Mouse (Mus musculus) CH12.LX (cell line): ENCODE measurements at regions not wholly inside any gene's neighbourhood (a gene's known extent, or its start where the extent isn't known, plus 50 kb on each side); places are given as distances from the start of the nearest gene placed in this dataset.

Experiments
- DNase-seq: peaks from one replicate; pipeline ENCODE4 v3.0.0-alpha.2; 2013; ENCODE audit errors: extremely low read depth
- H3K27ac ChIP-seq: 2 replicates; pipeline ENCODE4 v1.5.1; 2012; ENCODE audit warnings: low read depth, mild to moderate bottlenecking, control low read depth, moderate library complexity; ENCODE audit not compliant: insufficient read depth
- H3K27me3 ChIP-seq: replicated peaks from 2 replicates; pipeline ENCODE3; 2012; ENCODE audit warnings: inconsistent platforms
- H3K36me3 ChIP-seq, 2 experiments: replicated peaks in 1 of 2; 2 replicates each; pipeline versions ENCODE3 to v1.6.1; 2012; ENCODE audit warnings: inconsistent platforms in 1 of 2, low read length in 1 of 2, mild to moderate bottlenecking in 1 of 2, mixed read lengths in 1 of 2, moderate library complexity in 1 of 2; ENCODE audit not compliant: control insufficient read depth in 1 of 2, insufficient read depth in 1 of 2
- H3K4me1 ChIP-seq, 2 experiments: 2 replicates each; pipeline ENCODE4 v1.6.1; 2012; ENCODE audit warnings: inconsistent platforms in 1 of 2, moderate library complexity in 1 of 2; ENCODE audit not compliant: insufficient read depth in 2 of 2, control insufficient read depth in 1 of 2
- H3K4me2 ChIP-seq: 2 replicates; pipeline ENCODE4 v1.6.1; 2012; ENCODE audit warnings: low read depth, mild to moderate bottlenecking, control low read depth; ENCODE audit not compliant: poor library complexity, insufficient read depth, severe bottlenecking
- H3K4me3 ChIP-seq, 3 experiments: fragments of 150-350 bp in 1 of 3; sonication (generic) in 1 of 3; replicated peaks in 1 of 3; 2 replicates each; pipeline versions ENCODE3 to v1.5.1; 2011 to 2012; ENCODE audit warnings: low read depth in 2 of 3, low read length in 2 of 3, mild to moderate bottlenecking in 2 of 3, moderate library complexity in 2 of 3, control low read depth in 1 of 3, improper control_type of control experiment in 1 of 3, inconsistent platforms in 1 of 3, mixed read lengths in 1 of 3; ENCODE audit not compliant: poor library complexity in 1 of 3
- H3K79me2 ChIP-seq: replicated peaks from 2 replicates; pipeline ENCODE4 v1.6.1; 2012; ENCODE audit warnings: mild to moderate bottlenecking, moderate library complexity; ENCODE audit not compliant: control insufficient read depth, poor library complexity, insufficient read depth, severe bottlenecking; ENCODE audit errors: extremely low read depth
- H3K9ac ChIP-seq: 2 replicates; pipeline ENCODE4 v1.6.1; 2012; ENCODE audit warnings: low read depth, mild to moderate bottlenecking, control low read depth, moderate library complexity; ENCODE audit not compliant: insufficient read depth
- H3K9me3 ChIP-seq: replicated peaks from 2 replicates; pipeline ENCODE3; 2012; ENCODE audit warnings: low read length, inconsistent platforms, mixed read lengths
- BHLHE40 ChIP-seq: IDR thresholded peaks from 2 replicates; pipeline ENCODE4 v1.6.1; 2011; ENCODE audit warnings: mild to moderate bottlenecking, low read depth, low read length, improper control_type of control experiment
- CHD1 ChIP-seq: IDR thresholded peaks from 2 replicates; pipeline ENCODE4 v1.6.1; 2012; ENCODE audit warnings: low read depth, low read length, improper control_type of control experiment, inconsistent platforms
- CTCF ChIP-seq, 2 experiments: IDR thresholded peaks in 1 of 2; conservative IDR thresholded peaks in 1 of 2; 2 replicates each; pipeline ENCODE4 v1.5.1; 2011 to 2012; ENCODE audit warnings: low read depth in 2 of 2, low read length in 2 of 2, improper control_type of control experiment in 1 of 2, inconsistent platforms in 1 of 2, mild to moderate bottlenecking in 1 of 2, moderate library complexity in 1 of 2
- ELF1 ChIP-seq: IDR thresholded peaks from 2 replicates; pipeline ENCODE4 v1.6.1; 2014; ENCODE audit warnings: low read depth, mild to moderate bottlenecking, inconsistent platforms, low read length, improper control_type of control experiment
- GABPA ChIP-seq: IDR thresholded peaks from 2 replicates; pipeline ENCODE4 v1.6.1; 2012; ENCODE audit warnings: low read depth, low read length, improper control_type of control experiment, inconsistent platforms; ENCODE audit not compliant: insufficient replicate concordance
- JUN ChIP-seq: IDR thresholded peaks from 2 replicates; pipeline ENCODE4 v1.6.1; 2011; ENCODE audit warnings: low read depth, mild to moderate bottlenecking, low read length, improper control_type of control experiment, moderate library complexity; ENCODE audit not compliant: insufficient read depth
- JUND ChIP-seq: conservative IDR thresholded peaks from 2 replicates; pipeline ENCODE4 v1.6.1; 2011; ENCODE audit warnings: low read depth, low read length, improper control_type of control experiment
- KAT2A ChIP-seq: IDR thresholded peaks from 2 replicates; pipeline ENCODE4 v1.6.1; 2012; ENCODE audit warnings: low read length, improper control_type of control experiment, inconsistent platforms; ENCODE audit not compliant: insufficient replicate concordance
- MAZ ChIP-seq: IDR thresholded peaks from 2 replicates; pipeline ENCODE4 v1.6.1; 2012; ENCODE audit warnings: low read depth, mild to moderate bottlenecking, inconsistent platforms, low read length, improper control_type of control experiment, moderate library complexity
- MYC ChIP-seq: IDR thresholded peaks from 2 replicates; pipeline ENCODE4 v1.6.1; 2011; ENCODE audit warnings: low read depth, mild to moderate bottlenecking, improper control_type of control experiment, low read length
- NRF1 ChIP-seq: IDR thresholded peaks from 2 replicates; pipeline ENCODE4 v1.6.1; 2014; ENCODE audit warnings: low read depth, mild to moderate bottlenecking, inconsistent platforms, low read length, improper control_type of control experiment, moderate library complexity
- PAX5 ChIP-seq: IDR thresholded peaks from 2 replicates; pipeline ENCODE4 v1.6.1; 2012; ENCODE audit warnings: low read length, inconsistent platforms, mixed read lengths
- POLR2A ChIP-seq: IDR thresholded peaks from 2 replicates; pipeline ENCODE4 v1.6.1; 2011; ENCODE audit warnings: low read depth, mild to moderate bottlenecking, improper control_type of control experiment, low read length
- POLR2AphosphoS2 ChIP-seq: IDR thresholded peaks from 2 replicates; pipeline ENCODE4 v1.6.1; 2011; ENCODE audit warnings: low read depth, low read length, improper control_type of control experiment
- RAD21 ChIP-seq: IDR thresholded peaks from 2 replicates; pipeline ENCODE4 v1.6.1; 2011; ENCODE audit warnings: low read depth, mild to moderate bottlenecking, low read length, improper control_type of control experiment, moderate library complexity
- RCOR1 ChIP-seq: conservative IDR thresholded peaks from 2 replicates; pipeline ENCODE4 v1.6.1; 2012; ENCODE audit warnings: low read depth, mild to moderate bottlenecking, inconsistent platforms, low read length, improper control_type of control experiment
- SMC3 ChIP-seq: IDR thresholded peaks from 2 replicates; pipeline ENCODE4 v1.6.1; 2011; ENCODE audit warnings: low read depth, low read length, improper control_type of control experiment
- USF2 ChIP-seq: conservative IDR thresholded peaks from 2 replicates; pipeline ENCODE4 v1.6.1; 2011; ENCODE audit warnings: low read depth, low read length, improper control_type of control experiment
- ZC3H11A ChIP-seq: IDR thresholded peaks from 2 replicates; pipeline ENCODE4 v1.6.1; 2012; ENCODE audit warnings: low read depth, mild to moderate bottlenecking, inconsistent platforms, low read length, improper control_type of control experiment
- dilution Hi-C: fragments of 300-500 bp; cut with MboI; formaldehyde crosslinking; loops from 2 replicates; pipeline ENCODE4 v1.14.3; 2020; ENCODE audit warnings: low sequenced_read_pairs; ENCODE audit not compliant: extremely low pct_unique_long_range_greater_than_20kb, extremely low pct_ligation_motif_present
- in situ Hi-C: fragments of 300-500 bp; cut with MboI; formaldehyde crosslinking; loops from 3 replicates; pipeline ENCODE4 v1.14.3; 2019; ENCODE audit warnings: low sequenced_read_pairs, low pct_ligation_motif_present, low pct_unique_long_range_greater_than_20kb, mixed read lengths

- Histone ChIP-seq H3K79me2 (no peaks in the 10 kb centered on the region), H3K36me3 (no peaks in the 10 kb centered on the region), H3K27ac (no peak overlapping the region), H3K4me2 (no peak overlapping the region), H3K4me1 (no peaks in the 10 kb centered on the region), H3K27me3 (no peaks in the 10 kb centered on the region), H3K9me3 (no peaks in the 10 kb centered on the region), H3K4me3 (no peak overlapping the region), H3K9ac (no peak overlapping the region)
- TF ChIP-seq JUN (no peak), ELF1 (no peak), CHD1 (no peak), SMC3 (no peak), KAT2A (no peak), MAZ (no peak), MYC (no peak), POLR2AphosphoS2 (no peak), PAX5 (no peak), POLR2A (no peak), RCOR1 (no peak), BHLHE40 (no peak), JUND (no peak)
- DNase-seq, result no peak
- in situ Hi-C loops (loop anchor here (10.0 to 25.0 kb wide), 2 partner anchors 195 to 433 kb away; no protein-coding TSS in a partner anchor), dilution Hi-C loops (no loop called here)
Measured at GRCm38 (mm10) chr7:39841988-39842387, 324.4 kb downstream of the Zfp619 start.

GRCm38 (mm10) chr7:39847914-39848782, 330.6 kb downstream of the Zfp619 start:
- peak; percentile 66 for DNase-seq
- in situ Hi-C loops, result loop anchor here (10.0 to 25.0 kb wide), 2 partner anchors 189 to 427 kb away; no protein-coding TSS in a partner anchor

More at GRCm38 (mm10) chr7:39847914-39848782, 330.6 kb downstream of the Zfp619 start:
- Histone ChIP-seq H3K27ac (no peak overlapping the region), H3K36me3 (no peaks in the 10 kb centered on the region), H3K27me3 (no peaks in the 10 kb centered on the region), H3K4me2 (no peak overlapping the region), H3K9ac (no peak overlapping the region), H3K4me3 (no peak overlapping the region), H3K4me1 (peaks cover 0 to 12% of the 10 kb centered on the region in 2 experiments; a peak in 2 of 4 replicates), H3K9me3 (no peaks in the 10 kb centered on the region), H3K79me2 (no peaks in the 10 kb centered on the region)
- dilution Hi-C loops, result no loop called here
- TF ChIP-seq CTCF (conservative IDR thresholded peaks at IDR 0.05 in 1 of 2, IDR thresholded peaks at IDR 0.05 in 1 of 2; ENCODE audit: low read depth in 2 of 2, low read length in 2 of 2) (peak; percentile 51 to 76), ZC3H11A (peak; percentile 11; the same call in 1 of the 2 replicates), SMC3 (peak; percentile 76), GABPA (no peak), RAD21 (peak; percentile 85), USF2 (no peak), NRF1 (no peak)
